Mouse (Mus musculus) adrenal gland, adult (tissue): ENCODE measurements around the gene Dock9.

Experiments used
- DNase-seq, 2 experiments: peaks; one replicate each; pipeline ENCODE4 v3.0.0; 2022 to 2023; ENCODE audit warnings: low spot score in 1 of 2; ENCODE audit not compliant: inconsistent age in 2 of 2

Dock9 gene

DNA sequence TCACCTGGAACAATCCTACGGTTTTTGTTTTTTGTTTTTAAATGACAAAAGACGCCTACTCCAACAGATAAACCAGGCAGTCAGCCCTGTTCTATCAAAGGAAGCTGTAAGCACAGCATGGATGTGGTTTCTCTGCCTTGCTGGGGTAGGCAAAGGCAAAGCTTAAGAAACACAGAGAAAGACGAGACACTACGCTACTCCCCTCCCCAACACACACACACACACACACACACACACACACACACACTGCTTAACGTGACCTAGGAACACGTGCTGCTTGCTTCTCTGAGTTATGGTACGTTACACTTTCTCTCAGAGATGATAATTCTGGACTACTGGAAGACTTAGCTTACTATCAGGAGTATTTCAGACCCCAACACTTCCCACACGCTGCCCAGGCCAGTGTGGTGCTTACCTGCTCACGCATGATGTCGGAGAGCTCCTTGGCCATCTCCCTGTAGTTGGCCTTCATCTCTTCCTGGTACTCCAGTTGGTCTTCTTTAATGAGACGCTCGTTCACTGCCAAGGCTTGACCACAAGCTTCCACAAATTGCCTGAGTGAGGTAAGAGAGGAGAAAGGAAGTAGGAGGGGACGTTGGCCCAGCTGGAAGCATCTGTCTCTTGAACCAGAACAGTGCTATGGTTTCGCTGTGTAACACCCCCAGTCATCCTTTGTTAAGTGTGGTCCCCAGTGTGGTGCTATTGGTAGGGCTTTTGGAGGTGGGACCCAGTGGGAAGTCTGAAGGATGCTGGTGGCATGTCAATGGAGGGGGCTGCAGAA, 251.9 kb downstream of the Dock9 start:
- no peak for DNase-seq

DNA sequence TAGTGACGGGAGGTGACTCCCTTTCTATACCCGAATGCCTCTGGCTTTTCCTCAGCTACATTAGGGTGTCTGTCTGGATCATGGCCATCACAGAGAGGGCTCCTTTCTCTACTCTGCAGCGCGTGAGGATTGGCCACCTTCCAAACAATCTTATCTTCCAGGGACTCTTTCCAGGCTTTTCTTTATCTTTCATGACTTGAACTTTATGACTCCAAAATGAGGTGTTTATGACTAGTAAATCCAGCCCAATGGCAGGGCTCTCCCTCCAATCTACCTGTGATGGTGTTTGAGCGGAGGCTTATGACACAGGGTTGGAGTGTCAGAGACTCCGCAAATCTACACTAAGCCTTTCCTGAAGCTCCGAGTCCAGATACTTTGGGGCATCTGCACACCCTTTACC, 256.4 kb downstream of the Dock9 start:
- DNase-seq, result no peak

DNA sequence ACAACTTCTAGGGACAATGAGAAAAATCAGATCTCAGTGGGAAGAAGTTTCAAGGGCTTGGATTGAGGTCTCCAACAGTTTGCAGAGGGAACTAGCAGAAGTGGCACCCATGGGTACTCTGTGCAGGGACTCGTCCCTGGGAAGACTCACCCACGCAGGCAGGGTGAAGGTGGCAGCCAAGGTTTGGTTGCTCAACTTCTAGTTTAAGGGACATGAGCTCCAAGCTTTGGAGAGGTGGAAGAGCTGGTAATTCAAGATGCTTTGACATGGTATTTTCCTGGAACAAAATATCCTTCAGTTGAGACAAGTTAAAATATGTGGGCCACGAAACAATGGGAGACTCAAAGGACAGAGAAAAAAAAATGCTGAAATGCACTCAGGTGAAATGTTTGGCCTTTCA, 263.1 kb downstream of the Dock9 start:
- peak in 1 of 2 experiments; percentile 49 for DNase-seq

DNA sequence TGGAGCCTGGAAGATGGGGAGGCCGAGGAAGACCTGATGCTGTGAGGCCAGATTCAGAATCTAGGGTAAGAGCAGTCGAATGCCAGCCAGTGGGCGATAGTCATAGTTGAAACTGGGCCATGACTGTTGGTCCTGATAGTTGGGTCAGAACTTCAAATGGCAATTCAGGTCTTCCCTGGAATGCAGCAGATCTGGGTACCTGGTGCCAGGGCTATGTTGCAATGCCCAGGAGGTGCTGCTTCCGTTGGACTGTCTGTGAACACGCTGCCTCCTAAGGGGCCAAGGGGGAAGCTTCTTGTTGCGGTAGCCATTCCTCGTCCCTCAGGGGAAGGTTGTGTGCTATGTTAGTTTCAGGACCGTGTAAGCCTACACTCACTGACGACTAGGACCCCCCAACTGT, 266.8 kb downstream of the Dock9 start:
- no peak for DNase-seq

DNA sequence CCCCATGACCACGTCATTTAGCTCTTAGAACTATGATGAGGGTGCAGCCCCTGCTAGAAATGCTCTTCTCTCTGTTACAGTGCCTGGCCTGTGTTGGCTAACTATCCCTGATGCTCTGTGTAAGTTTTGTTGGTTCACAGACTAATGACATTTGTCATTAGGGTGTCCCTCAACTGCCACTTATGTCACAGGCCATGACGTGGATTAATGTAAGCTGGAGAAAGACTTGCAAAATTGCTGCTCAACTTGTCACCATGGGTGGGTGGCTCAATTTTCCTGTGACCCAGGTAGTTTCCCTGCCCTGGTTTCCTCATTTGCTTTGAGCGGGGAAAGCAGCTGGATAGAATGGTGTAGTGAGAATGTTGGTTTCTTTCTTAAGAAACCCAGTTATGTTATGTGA, 269.8 kb downstream of the Dock9 start:
- DNase-seq, result peak in 1 of 2 experiments; percentile 48

DNA sequence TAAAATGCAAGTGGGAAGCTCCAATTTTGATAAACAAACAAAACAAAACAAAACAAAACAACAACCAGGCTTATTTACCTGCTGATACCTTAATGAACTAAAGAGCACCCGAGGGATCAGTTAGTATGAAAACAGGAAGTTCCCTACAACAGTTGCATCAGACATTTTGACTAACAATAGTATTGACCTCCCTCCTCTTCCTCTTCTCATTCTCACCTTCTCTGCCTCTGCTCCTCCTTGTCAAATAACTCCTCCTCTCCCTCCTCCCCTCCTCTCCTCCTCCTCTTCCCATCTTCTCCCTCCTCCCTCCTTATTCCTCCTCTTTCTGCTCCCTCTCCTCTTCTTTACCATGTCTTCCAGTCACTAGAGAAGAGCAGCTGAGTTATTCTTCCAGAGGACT, 270.4 kb downstream of the Dock9 start:
- DNase-seq, result no peak

DNA sequence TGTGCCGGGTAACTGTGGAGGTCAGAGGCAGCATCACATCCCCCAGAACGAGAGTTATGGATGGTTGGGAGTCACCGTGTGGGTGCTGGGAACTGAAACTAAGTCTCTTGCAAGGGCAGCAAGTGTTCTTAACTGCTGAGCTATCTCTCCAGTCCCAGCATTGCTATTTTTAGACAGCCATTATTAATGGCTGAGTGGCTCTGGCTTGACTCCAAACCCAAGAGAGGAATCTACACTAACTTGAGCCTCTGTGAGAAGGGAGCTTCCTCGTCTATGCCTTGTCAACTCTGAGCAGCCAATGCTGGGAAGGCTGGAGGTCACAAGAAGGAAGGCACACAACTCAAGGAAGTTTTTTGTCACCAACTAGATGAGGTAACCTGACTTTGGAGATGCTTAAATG, 275.9 kb downstream of the Dock9 start:
- peak; percentile 47 to 77 for DNase-seq

DNA sequence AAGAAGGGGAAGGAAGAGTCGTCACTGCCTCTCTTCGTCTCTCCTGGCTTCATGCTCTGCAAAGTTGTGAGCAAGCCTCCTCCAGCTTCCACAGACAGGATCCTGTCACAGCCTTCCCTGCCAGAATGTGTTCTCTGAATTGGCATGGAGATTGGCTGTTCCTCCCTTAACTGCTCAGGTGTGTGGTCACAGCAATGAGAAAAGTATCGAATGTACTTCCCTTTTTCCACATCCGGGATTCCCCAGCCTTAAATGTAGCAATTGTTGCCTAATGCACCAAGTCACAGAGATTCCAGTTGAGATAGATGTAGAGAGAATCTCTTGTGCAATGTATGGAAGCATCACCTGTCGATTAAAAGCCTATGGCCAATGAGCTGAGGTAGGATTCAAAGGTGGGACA, 280.8 kb downstream of the Dock9 start:
- DNase-seq, result no peak

DNA sequence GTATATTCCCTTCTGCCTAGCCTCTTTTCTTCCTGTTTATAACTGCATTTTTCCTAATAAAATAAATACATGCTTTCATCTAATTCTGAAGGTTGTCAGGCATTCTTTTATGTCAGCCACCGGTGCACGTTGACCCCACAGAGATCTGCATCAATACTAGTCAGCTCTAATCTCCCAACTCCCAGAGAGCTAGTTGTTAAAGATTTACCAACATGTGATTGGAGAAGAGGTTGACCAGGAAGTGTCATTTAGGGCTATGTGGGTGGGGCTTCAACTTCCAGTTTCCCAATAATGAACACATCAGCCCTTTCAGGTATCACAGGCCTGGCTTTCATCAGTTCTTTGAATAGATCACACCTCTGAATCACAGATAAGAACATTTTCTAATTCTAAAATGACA, 288.7 kb downstream of the Dock9 start:
- DNase-seq, result no peak

DNA sequence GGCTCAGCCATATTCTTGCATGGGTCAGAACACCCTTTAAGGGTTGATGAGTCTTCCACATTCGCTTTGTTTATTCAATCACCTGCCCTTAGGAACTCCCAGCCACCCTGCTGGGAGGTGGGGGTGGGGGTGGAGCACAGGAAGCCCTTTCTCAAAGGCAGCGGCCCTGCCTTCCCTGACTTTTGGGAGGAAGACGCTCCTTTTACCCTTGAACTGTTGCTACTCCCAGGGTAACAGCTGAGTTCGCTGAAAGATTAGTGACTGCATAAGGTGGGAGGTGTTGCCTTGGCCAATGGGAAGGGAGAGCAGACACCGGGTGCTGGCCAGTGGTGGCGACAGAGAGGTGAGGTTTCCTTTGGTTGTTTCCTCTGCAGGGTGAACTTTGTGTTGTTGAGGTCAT, 291.3 kb downstream of the Dock9 start:
- DNase-seq, result no peak

DNA sequence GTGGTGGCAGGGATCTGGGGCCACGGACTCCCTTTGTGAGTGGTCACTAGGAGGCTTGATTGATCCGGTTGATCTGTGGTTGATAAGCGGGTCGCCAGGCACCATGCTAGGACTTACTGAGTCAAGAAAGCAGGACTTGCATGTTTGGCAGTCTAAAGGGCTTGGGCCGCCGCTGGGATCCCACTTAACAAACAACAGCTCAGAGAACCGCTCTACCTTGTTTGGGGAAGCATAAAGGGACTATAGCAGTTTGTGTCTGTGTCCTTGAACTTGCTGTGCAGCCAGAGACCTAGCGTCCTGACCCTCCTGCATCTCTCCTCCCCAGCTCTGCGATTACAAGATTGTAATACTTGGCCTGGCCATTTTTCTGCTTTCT, 292.2 kb downstream of the Dock9 start:
- no peak for DNase-seq

DNA sequence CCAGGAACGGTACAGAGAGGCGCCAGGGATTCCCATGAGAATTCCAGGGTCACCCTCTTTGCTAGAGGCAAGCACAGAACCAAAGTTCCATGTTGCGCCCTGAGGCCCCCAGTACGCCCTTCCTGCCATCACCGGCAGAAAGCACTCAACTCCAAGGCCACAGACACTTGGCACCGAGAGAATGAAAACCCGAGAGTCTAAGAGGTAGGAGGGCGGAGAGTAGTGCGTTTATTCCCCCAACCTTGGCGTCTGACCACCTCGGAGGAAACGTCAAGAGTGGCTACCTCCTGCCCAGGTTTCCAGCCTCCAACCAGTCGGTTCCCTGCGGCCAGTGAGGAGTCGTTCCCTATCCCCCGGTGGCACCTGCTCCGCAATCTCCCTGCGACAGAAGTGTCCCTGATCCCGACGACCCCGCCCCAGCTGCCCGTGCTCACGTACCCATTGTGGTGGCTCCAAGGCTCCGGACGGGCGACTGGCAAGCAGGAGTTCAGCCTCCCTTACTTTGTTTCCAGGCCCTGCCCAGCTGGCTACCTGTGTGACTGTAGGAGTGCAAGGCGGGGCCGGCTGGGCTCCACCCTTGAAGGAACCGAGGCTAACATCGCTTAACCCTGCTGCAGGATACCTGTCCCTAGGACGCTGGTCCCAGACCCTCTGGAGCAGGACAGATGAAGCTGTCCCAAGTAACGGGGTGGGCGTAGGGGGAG, 292.7 kb downstream of the Dock9 start, which contains the start of gene Slc15a1:
TSS of gene Slc15a1 (minus strand) at position 472 of the 704 bp plus-strand sequence.
- DNase-seq, result peak in 1 of 2 experiments; percentile 53

DNA sequence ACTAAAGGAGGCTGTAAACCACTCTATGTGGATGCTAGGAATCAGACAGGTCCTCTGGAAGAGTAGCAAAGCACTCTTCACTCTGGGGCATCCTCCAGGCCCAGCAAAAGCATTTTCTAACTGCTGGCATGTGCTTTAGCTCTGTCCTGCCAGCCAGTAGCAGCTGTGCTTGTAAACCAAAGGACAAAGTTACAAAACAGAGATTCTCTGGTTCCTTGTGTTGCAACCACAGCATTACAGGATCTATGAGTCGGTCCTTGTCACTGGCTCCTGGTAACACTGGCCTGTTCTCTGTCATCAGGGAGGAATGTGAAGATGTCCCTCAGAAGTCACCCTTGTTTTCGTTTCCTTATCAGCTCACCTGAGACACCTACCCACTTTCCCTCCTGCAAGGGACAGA, 297.1 kb downstream of the Dock9 start:
- peak in 1 of 2 experiments; percentile 36 for DNase-seq

DNA sequence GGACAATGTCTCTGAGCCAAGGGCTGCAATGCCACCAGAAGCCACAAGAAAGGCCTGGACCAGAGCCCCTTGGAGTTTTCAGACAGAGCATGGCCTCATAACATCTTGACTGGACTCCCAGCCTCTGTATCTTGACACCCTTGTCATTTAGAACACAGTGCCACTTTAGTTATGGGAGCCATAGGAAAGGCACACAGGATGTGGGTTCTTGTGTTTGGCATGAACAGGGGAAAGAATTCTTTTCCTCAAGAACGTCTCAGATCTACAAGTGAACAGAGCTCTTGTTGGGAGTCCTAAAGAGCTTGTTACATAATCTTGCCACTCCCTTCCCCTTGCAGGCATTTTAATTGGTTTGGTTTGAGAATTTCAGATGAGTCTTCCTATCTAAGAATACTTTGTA, 297.9 kb downstream of the Dock9 start:
- DNase-seq, result no peak

DNA sequence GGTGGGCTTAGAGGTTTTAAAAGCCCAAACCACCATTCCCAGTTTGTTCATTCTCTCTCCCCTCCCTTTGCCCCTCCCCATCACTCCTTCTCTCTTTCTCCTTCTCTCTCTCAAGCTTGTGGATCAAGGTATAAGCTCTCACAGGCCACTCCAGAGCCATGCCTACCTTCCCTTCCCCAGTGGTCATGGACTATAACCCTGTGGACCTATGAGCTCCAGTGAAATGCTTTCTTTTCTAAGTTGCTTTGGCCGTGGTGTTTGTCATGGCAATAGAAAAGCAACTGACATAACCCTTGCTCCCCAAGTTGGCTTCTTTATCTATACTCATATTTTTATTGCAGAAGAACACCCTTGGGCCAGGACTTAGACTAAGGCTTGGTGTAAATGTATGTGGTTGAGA, 299.8 kb downstream of the Dock9 start:
- DNase-seq, result no peak

DNA sequence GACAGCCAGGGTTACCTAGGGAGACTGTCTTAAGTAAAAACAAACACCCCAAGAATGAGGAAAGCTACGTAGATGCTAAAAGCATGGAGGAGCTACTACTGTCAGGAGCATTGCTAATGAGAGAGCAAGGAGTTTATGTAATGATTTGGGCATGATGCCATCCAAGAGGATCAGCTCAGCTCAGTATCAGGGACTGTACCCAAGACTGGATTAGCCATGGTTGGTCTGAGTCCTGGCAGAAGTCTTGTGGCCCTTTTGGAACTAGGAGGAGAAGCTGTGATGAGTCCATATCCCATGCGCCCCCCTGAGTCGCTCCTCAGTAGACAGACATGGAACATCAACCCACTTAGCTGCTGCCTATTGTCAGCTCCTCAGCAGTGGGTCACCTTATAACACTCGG, 301.9 kb downstream of the Dock9 start:
- DNase-seq, result no peak

DNA sequence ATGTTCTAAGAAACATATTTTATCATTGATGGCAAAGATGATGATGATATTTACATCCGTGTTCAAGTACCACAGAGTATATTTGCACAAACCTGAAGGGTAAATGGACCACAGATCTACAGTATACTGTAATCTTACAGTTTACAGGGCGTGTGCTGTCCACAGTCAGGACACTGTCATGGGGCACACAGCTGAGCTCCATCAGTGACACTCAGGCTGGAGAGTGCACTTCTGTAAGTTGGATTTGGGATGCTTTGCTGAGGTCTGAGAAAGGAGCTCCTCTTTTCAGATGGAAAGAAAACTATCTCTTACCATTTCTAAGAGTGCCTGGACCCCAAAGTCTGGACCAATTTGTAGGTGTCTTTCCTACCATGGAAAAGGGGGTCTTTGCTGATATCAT, 302.5 kb downstream of the Dock9 start:
- no peak for DNase-seq

DNA sequence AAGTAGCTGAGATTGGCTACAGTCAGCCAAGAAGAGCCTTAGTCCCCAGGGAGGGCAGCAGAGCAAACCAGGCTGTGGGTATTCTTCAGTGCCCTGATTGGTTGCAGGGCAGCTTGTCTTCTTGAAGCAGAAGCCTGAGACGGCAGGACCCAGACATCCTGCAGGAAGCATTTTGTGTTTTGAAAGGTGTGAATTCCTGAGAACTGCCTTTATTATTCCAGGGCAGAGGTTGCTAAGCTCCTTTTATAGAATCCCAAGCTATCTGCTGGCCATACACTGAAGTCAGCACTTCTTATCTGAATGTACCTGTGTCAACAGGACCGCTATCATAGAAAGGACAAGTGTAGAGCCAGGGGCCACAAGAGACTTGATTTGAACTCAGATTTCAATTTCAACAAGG, 303.4 kb downstream of the Dock9 start:
- DNase-seq, result no peak

DNA sequence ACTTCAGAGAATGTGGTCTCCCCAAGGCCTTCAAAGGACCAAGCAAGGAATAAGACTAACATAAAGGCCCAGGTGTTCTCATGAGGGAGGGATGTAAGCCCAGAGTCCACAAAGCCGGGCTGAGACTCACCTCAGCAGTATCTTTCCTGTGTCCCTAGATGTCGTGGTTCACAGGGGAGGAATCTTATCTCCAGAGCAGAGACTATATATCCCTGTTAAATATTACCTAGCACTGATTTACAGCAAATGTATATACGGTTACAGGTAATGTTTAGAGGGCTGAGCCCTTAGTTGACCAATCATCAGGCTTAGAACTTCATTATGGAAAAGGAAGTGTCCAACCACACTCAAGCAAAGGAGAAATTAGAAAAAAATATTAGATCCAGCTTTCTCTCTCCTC, 303.9 kb downstream of the Dock9 start:
- no peak for DNase-seq

DNA sequence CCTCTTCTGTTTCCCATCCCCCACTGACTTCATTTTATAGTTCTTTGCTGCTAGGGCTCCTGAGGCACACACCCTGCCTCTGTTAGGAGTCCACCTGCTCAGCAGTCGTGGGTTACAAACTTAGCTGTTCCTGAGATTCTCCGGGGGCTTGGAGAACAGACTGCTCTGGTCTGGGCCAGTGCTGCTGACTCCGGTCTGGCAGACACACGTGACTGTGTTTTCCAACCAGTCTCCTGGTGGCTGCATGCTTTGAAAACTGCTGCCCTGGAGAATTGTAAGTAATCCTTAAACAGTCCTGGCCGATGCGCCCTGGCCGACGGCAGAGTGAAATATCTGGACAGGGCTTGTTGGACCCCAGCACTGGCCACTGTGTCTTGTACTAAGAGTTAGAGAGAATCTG, 305.3 kb downstream of the Dock9 start:
- no peak for DNase-seq
